Mouse (Mus musculus): ENCODE results near the gene Cdon. TPM values are rescaled to one million over a fixed set of nuclear protein-coding genes. Genes with fewer than 3 reads are reported as not detected.

Gene Cdon
- total and polyA plus RNA-seq, 3 experiments = 1.8 to 2.9 (median 2.3) TPM

GRCm38 (mm10) chr9:35482014-35482898 is 61.3 kb downstream of the Cdon start:
- H3K9ac ChIP-seq (ENCODE audit: insufficient read depth, low read depth) = no peak overlapping the region
- no peak overlapping the region for H3K4me3 ChIP-seq (replicated peaks in 1 of 3; ENCODE audit: low read depth in 2 of 3, low read length in 2 of 3, poor library complexity in 1 of 3)
- no peak for DNase-seq (ENCODE audit: extremely low read depth)
- in situ Hi-C loops (cut with MboI; ENCODE audit: low pct_ligation_motif_present, low pct_unique_long_range_greater_than_20kb, low sequenced_read_pairs) = no loop called here
- TF ChIP-seq GABPA (IDR thresholded peaks at IDR 0.05; ENCODE audit: insufficient replicate concordance, low read depth, low read length) (no peak), TCF12 (IDR thresholded peaks at IDR 0.05; ENCODE audit: low read depth, low read length) (no peak), ETS1 (conservative IDR thresholded peaks at IDR 0.05; ENCODE audit: low read depth, low read length) (no peak), ELF1 (IDR thresholded peaks at IDR 0.05; ENCODE audit: low read depth, low read length) (no peak), CHD1 (IDR thresholded peaks at IDR 0.05; ENCODE audit: low read depth, low read length) (no peak), MYC (IDR thresholded peaks at IDR 0.05; ENCODE audit: low read depth, low read length) (no peak), MXI1 (IDR thresholded peaks at IDR 0.05; ENCODE audit: low read depth, low read length) (no peak), RCOR1 (conservative IDR thresholded peaks at IDR 0.05; ENCODE audit: low read depth, low read length) (no peak), JUND (conservative IDR thresholded peaks at IDR 0.05; ENCODE audit: low read depth, low read length) (no peak), CTCF (conservative IDR thresholded peaks at IDR 0.05 in 1 of 2, IDR thresholded peaks at IDR 0.05 in 1 of 2; ENCODE audit: low read depth in 2 of 2, low read length in 2 of 2) (no peak), ZC3H11A (IDR thresholded peaks at IDR 0.05; ENCODE audit: low read depth, low read length) (no peak), NELFE (IDR thresholded peaks at IDR 0.05; ENCODE audit: low read depth, low read length) (no peak), MAFK (IDR thresholded peaks at IDR 0.05; ENCODE audit: insufficient replicate concordance, low read length) (no peak), BHLHE40 (IDR thresholded peaks at IDR 0.05; ENCODE audit: low read depth, low read length) (no peak), HCFC1 (IDR thresholded peaks at IDR 0.05; ENCODE audit: low read depth, low read length) (no peak), MAX (IDR thresholded peaks at IDR 0.05; ENCODE audit: low read length) (no peak), USF2 (conservative IDR thresholded peaks at IDR 0.05; ENCODE audit: low read depth, low read length) (no peak), ZNF384 (IDR thresholded peaks at IDR 0.05; ENCODE audit: low read depth, low read length) (no peak), RAD21 (IDR thresholded peaks at IDR 0.05; ENCODE audit: low read depth, low read length) (no peak)
- no peak overlapping the region for H3K4me2 ChIP-seq (ENCODE audit: insufficient read depth, low read depth, poor library complexity, severe bottlenecking)
- peaks cover 0 to 16% of the 10 kb centered on the region in 2 experiments for H3K36me3 ChIP-seq (replicated peaks in 1 of 2; ENCODE audit: control insufficient read depth in 1 of 2, insufficient read depth in 1 of 2, low read length in 1 of 2)
- H3K79me2 ChIP-seq (replicated peaks; ENCODE audit: control insufficient read depth, extremely low read depth, insufficient read depth, poor library complexity, severe bottlenecking) = no peaks in the 10 kb centered on the region
- dilution Hi-C loops (cut with MboI; ENCODE audit: extremely low pct_ligation_motif_present, extremely low pct_unique_long_range_greater_than_20kb, low sequenced_read_pairs) = no loop called here
- H3K4me1 ChIP-seq (ENCODE audit: control insufficient read depth in 1 of 2, insufficient read depth in 2 of 2) = peaks cover 12 to 31% of the 10 kb centered on the region in 2 experiments
- H3K9me3 ChIP-seq (replicated peaks; ENCODE audit: low read length) = no peaks in the 10 kb centered on the region
- H3K27ac ChIP-seq (ENCODE audit: insufficient read depth, low read depth) = no peak overlapping the region
- no peaks in the 10 kb centered on the region for H3K27me3 ChIP-seq (replicated peaks)

GRCm38 (mm10) chr9:35483949-35484348 is 63.0 kb downstream of the Cdon start:
- Histone ChIP-seq H3K4me3 (replicated peaks in 1 of 3; ENCODE audit: low read depth in 2 of 3, low read length in 2 of 3, poor library complexity in 1 of 3) (no peak overlapping the region), H3K9me3 (replicated peaks; ENCODE audit: low read length) (no peaks in the 10 kb centered on the region), H3K79me2 (replicated peaks; ENCODE audit: control insufficient read depth, extremely low read depth, insufficient read depth, poor library complexity, severe bottlenecking) (no peaks in the 10 kb centered on the region), H3K4me2 (ENCODE audit: insufficient read depth, low read depth, poor library complexity, severe bottlenecking) (peak overlapping the region; percentile 47; the same call in 1 of the 2 replicates), H3K9ac (ENCODE audit: insufficient read depth, low read depth) (no peak overlapping the region), H3K27ac (ENCODE audit: insufficient read depth, low read depth) (no peak overlapping the region), H3K27me3 (replicated peaks) (no peaks in the 10 kb centered on the region), H3K4me1 (ENCODE audit: control insufficient read depth in 1 of 2, insufficient read depth in 2 of 2) (peaks cover 12 to 33% of the 10 kb centered on the region in 2 experiments), H3K36me3 (replicated peaks in 1 of 2; ENCODE audit: control insufficient read depth in 1 of 2, insufficient read depth in 1 of 2, low read length in 1 of 2) (peaks cover 0 to 15% of the 10 kb centered on the region in 2 experiments)
- dilution Hi-C loops (cut with MboI; ENCODE audit: extremely low pct_ligation_motif_present, extremely low pct_unique_long_range_greater_than_20kb, low sequenced_read_pairs) (no loop called here), in situ Hi-C loops (cut with MboI; ENCODE audit: low pct_ligation_motif_present, low pct_unique_long_range_greater_than_20kb, low sequenced_read_pairs) (no loop called here)
- peak; percentile 83 for DNase-seq (ENCODE audit: extremely low read depth)
- TF ChIP-seq USF1 (IDR thresholded peaks at IDR 0.05; ENCODE audit: low read depth, low read length) (no peak), MYC (IDR thresholded peaks at IDR 0.05; ENCODE audit: low read depth, low read length) (peak; percentile 41; the same call in 1 of the 2 replicates), MAX (IDR thresholded peaks at IDR 0.05; ENCODE audit: low read length) (no peak), ZKSCAN1 (IDR thresholded peaks at IDR 0.05; ENCODE audit: borderline replicate concordance, low read depth, low read length) (no peak), POLR2A (IDR thresholded peaks at IDR 0.05; ENCODE audit: low read depth, low read length) (no peak), CHD1 (IDR thresholded peaks at IDR 0.05; ENCODE audit: low read depth, low read length) (no peak), RAD21 (IDR thresholded peaks at IDR 0.05; ENCODE audit: low read depth, low read length) (no peak), POLR2AphosphoS2 (IDR thresholded peaks at IDR 0.05; ENCODE audit: low read depth, low read length) (no peak), TBP (conservative IDR thresholded peaks at IDR 0.05; ENCODE audit: low read depth, low read length) (no peak), UBTF (IDR thresholded peaks at IDR 0.05; ENCODE audit: low read depth, low read length) (no peak), CTCF (conservative IDR thresholded peaks at IDR 0.05 in 1 of 2, IDR thresholded peaks at IDR 0.05 in 1 of 2; ENCODE audit: low read depth in 2 of 2, low read length in 2 of 2) (no peak), JUN (IDR thresholded peaks at IDR 0.05; ENCODE audit: insufficient read depth, low read depth, low read length) (peak; percentile 77), IRF4 (IDR thresholded peaks at IDR 0.05; ENCODE audit: low read depth, low read length) (peak; percentile 98), CHD2 (IDR thresholded peaks at IDR 0.05; ENCODE audit: low read length) (peak; percentile 62), ZMIZ1 (IDR thresholded peaks at IDR 0.05; ENCODE audit: low read depth, low read length) (no peak), EP300 (IDR thresholded peaks at IDR 0.05; ENCODE audit: low read length) (peak; percentile 97), MXI1 (IDR thresholded peaks at IDR 0.05; ENCODE audit: low read depth, low read length) (no peak), MAZ (IDR thresholded peaks at IDR 0.05; ENCODE audit: low read depth, low read length) (no peak), BHLHE40 (IDR thresholded peaks at IDR 0.05; ENCODE audit: low read depth, low read length) (peak; percentile 43; the same call in 1 of the 2 replicates)

Measured in CH12.LX (cell line).